8 mouse cellular contexts compared by ENCODE assay signal in the genomic region with DNA sequence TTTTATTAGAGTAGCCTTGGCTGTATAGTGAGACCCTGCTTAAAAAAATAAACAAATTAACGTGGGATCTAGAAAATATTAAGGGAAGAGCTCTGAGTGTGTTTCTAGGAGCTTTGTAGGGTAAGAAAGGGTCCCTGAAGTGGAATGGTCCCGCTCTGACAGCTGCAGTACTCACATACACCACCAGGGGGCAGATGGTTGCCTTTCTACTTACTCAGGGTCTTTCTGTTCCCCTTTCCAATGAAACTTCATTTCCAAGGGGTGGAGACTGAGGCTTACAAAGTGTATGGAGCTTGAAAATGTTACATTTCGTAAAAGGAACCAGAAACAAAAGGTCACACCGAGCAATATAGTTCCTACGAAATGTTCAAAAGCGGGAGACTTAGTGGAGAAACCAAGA. TPM values are rescaled to one million over a fixed set of nuclear protein-coding genes. Genes with fewer than 3 reads are reported as not detected.
DNase-seq lines count a peak whose midpoint lies in the region; ATAC-seq and TF ChIP-seq lines count a peak whose summit lies in the region.

No protein-coding gene starts in this region.

- 10% methylated on average over 6 of the region's 6 CpGs for WGBS in cerebellum, adult 2 months

- H3K27ac ChIP-seq in cerebellum, adult 2 months (ENCODE audit: insufficient read depth, low read length) = no peak overlapping the region

- TF ChIP-seq POLR2A in cerebellum, adult 2 months (IDR thresholded peaks at IDR 0.05; ENCODE audit: borderline replicate concordance, insufficient read depth, low read length) = no peak

- H3K4me3 ChIP-seq in cerebellum, adult 2 months (replicated peaks; ENCODE audit: insufficient read depth, low read depth, low read length) = no peak overlapping the region
- no peak overlapping the region for H3K4me3 ChIP-seq in G1E (ENCODE audit: low read depth, low read length)

- peak; percentile 79 for TF ChIP-seq CTCF in cerebellum, adult 2 months (IDR thresholded peaks at IDR 0.05; ENCODE audit: borderline replicate concordance, insufficient read depth, low read depth, low read length)
- peak; percentile 90 for TF ChIP-seq CTCF in G1E (IDR thresholded peaks at IDR 0.05; ENCODE audit: low read depth, low read length)

- DNase-seq in cerebellum, adult 2 months = peak; percentile 47 to 71
- no peak for DNase-seq in cerebellum, adult 11-12 months
- DNase-seq in G1E (ENCODE audit: low spot score) = peak; percentile 38
- peak; percentile 77 to 89 for DNase-seq in cerebellum, postnatal 4 days (ENCODE audit: low spot score in 2 of 2)
- DNase-seq in heart, adult 9 months (ENCODE audit: low spot score in 2 of 2) = peak; percentile 54 to 66
- DNase-seq in left cerebral cortex, adult 11 months (ENCODE audit: low spot score) = peak; percentile 56
- peak; percentile 71 to 87 for DNase-seq in lung, postnatal 4 days
- peak; percentile 68 to 80 for DNase-seq in spleen, postnatal 10 days (ENCODE audit: low spot score in 2 of 2)

- H3K27me3 ChIP-seq in cerebellum, adult 2 months (ENCODE audit: control insufficient read depth, insufficient read depth, low read length) = no peaks in the 10 kb centered on the region
- H3K27me3 ChIP-seq in G1E (ENCODE audit: insufficient read depth, low read length) = peaks cover 34% of the 10 kb centered on the region

- no peak for ATAC-seq in G1E (ENCODE audit: extremely low read depth, insufficient number of reproducible peaks, low FRiP score, poor library complexity, severe bottlenecking)

- no peaks in the 10 kb centered on the region for H3K9me3 ChIP-seq in G1E (replicated peaks)

- peaks cover 9% of the 10 kb centered on the region; the same call in 1 of the 2 replicates for H3K4me1 ChIP-seq in cerebellum, adult 2 months (ENCODE audit: control insufficient read depth, insufficient read depth, low read length)
- H3K4me1 ChIP-seq in G1E (ENCODE audit: insufficient read depth, low read depth, low read length) = peaks cover 36% of the 10 kb centered on the region

- peaks cover 8% of the 10 kb centered on the region for H3K36me3 ChIP-seq in G1E (replicated peaks)

RNA-seq across cellular contexts. Expression of a gene that starts 1.6 kb away (rescaled TPM):
- polyA plus RNA-seq in cerebellum, adult 2 months (2012; rRNA removed) = 0.21 and 0.57 TPM in 2 replicates
- not detected in 2 replicates for total RNA-seq in G1E (2014; fragmentation: Nextera tagmentation)
- total RNA-seq in G1E (2017) = not detected in 2 replicates
- 0.02 TPM in 1 of 2 replicates, not detected in the other for polyA plus RNA-seq in G1E (2012)

RNA-seq across cellular contexts. Expression of a gene that starts 2.9 kb away (rescaled TPM):
- polyA plus RNA-seq in cerebellum, adult 2 months (2012; rRNA removed) = 50.3 and 52.8 TPM in 2 replicates
- 17.8 and 21.3 TPM in 2 replicates for total RNA-seq in G1E (2014; fragmentation: Nextera tagmentation)
- total RNA-seq in G1E (2017) = 2.7 and 4.3 TPM in 2 replicates
- 34.7 and 46.5 TPM in 2 replicates for polyA plus RNA-seq in G1E (2012)

RNA-seq across cellular contexts. Expression of a gene that starts 46.7 kb away (rescaled TPM):
- polyA plus RNA-seq in cerebellum, adult 2 months (2012; rRNA removed) = 8.6 and 9.2 TPM in 2 replicates
- total RNA-seq in G1E (2014; fragmentation: Nextera tagmentation) (4.6 and 5.2 TPM in 2 replicates), G1E (2017) (4.2 and 5.2 TPM in 2 replicates)
- polyA plus RNA-seq in G1E (2012) = 5.7 and 6.0 TPM in 2 replicates

RNA-seq across cellular contexts. Expression of a gene that starts 46.7 kb away (rescaled TPM):
- polyA plus RNA-seq in cerebellum, adult 2 months (2012; rRNA removed) = 23.0 and 26.2 TPM in 2 replicates
- total RNA-seq in G1E (2014; fragmentation: Nextera tagmentation) (87.2 and 92.8 TPM in 2 replicates), G1E (2017) (141 and 200 TPM in 2 replicates)
- 537 and 654 TPM in 2 replicates for polyA plus RNA-seq in G1E (2012)

RNA-seq across cellular contexts. Expression of a gene that starts 56.1 kb away (rescaled TPM):
- polyA plus RNA-seq in cerebellum, adult 2 months (2012; rRNA removed) = 1.3 and 1.8 TPM in 2 replicates
- total RNA-seq in G1E (2014; fragmentation: Nextera tagmentation) (0.53 and 0.92 TPM in 2 replicates), G1E (2017) (0.22 and 0.41 TPM in 2 replicates)
- 0.55 TPM in 2 replicates for polyA plus RNA-seq in G1E (2012)
